ENCODE assay signal across 7 mouse cellular contexts in the genomic region with DNA sequence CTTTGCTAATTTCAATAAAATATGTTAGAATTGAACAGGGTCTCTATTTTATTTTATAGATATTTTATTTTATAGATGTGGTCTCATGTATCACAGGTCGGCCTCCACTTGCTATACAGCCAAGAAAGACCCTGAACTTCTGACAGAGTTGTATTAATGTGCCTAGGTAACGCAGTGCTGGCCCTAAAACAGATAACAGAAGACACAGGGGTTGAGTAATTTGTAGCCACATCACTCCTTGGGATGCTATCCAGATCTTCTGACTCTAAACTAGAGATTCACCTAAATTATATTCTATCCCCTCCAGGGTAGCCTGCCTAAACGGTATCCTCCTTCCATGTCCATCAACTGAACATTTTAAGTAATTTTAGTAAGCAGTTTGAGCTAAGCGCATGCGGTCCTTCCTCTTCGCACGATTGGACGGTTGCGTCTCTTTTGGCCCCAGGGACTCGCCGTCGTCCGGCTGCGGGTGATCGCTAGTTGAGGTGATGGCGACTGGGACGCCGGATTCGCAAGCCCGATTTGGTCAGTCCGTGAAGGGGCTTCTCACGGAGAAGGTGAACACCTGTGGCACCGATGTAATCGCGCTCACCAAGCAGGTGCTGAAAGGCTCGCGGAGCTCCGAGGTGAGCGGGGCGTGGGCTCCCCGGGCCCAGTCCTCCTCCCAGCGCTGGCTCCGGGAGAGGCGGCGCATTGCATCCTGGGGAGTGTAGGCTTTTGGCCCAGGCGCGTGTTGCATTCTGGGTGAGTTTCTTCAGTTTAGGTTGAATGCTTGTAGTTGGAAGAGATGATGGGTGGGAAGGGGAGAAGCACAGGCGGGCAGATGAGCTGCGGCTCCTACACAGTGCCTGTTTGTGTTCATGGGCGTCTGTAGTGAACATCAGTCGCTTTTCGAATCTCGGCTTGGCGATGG. TPM values are rescaled to one million over a fixed set of nuclear protein-coding genes. Genes with fewer than 3 reads are reported as not detected.
DNase-seq lines count a peak whose midpoint lies in the region; ATAC-seq lines count a peak whose summit lies in the region.

TSS of gene Borcs7 (plus strand) at position 447 of the 913 bp plus-strand sequence.

- peak within 1 kb of the TSS; percentile 87 for H3K9ac ChIP-seq in midbrain, embryonic 13.5 days (replicated peaks)

- peak within 1 kb of the TSS; percentile 63 for H3K4me2 ChIP-seq in midbrain, embryonic 13.5 days (replicated peaks)

- ATAC-seq in granulocyte monocyte progenitor cell, adult 5-6 weeks (replicated peaks; ENCODE audit: poor library complexity, severe bottlenecking), result peak; percentile 96
- peak; percentile 96 for ATAC-seq in midbrain, embryonic 13.5 days

- H3K4me1 ChIP-seq in embryonic facial prominence, embryonic 10.5 days, result peaks cover 13% of the 10 kb centered on the region
- H3K4me1 ChIP-seq in limb, embryonic 10.5 days, result peaks cover 11% of the 10 kb centered on the region; the same call in 1 of the 2 replicates
- peaks cover 12% of the 10 kb centered on the region for H3K4me1 ChIP-seq in midbrain, embryonic 13.5 days (replicated peaks)

- H3K9me3 ChIP-seq in embryonic facial prominence, embryonic 10.5 days, result no peaks in the 10 kb centered on the region
- no peaks in the 10 kb centered on the region for H3K9me3 ChIP-seq in limb, embryonic 10.5 days (replicated peaks)
- no peaks in the 10 kb centered on the region for H3K9me3 ChIP-seq in midbrain, embryonic 13.5 days

- WGBS in embryonic facial prominence, embryonic 10.5 days, result 4% methylated on average over 44 of the region's 44 CpGs
- WGBS in limb, embryonic 10.5 days, result 4% methylated on average over 44 of the region's 44 CpGs
- 3% methylated on average over 44 of the region's 44 CpGs for WGBS in midbrain, embryonic 13.5 days

- DNase-seq in adrenal gland, postnatal 10 days, result peak; percentile 91
- DNase-seq in embryonic facial prominence, embryonic 10.5 days (ENCODE audit: low spot score), result peak; percentile 88
- peak; percentile 83 for DNase-seq in kidney, adult 11 months
- DNase-seq in limb, embryonic 10.5 days (ENCODE audit: low spot score), result peak; percentile 90
- DNase-seq in spleen, adult 12 weeks (ENCODE audit: low spot score), result peak; percentile 73

- no peaks in the 10 kb centered on the region for H3K27me3 ChIP-seq in embryonic facial prominence, embryonic 10.5 days (replicated peaks; ENCODE audit: low read depth, poor library complexity, severe bottlenecking)
- H3K27me3 ChIP-seq in limb, embryonic 10.5 days (ENCODE audit: low read depth, poor library complexity, severe bottlenecking), result no peaks in the 10 kb centered on the region
- no peaks in the 10 kb centered on the region for H3K27me3 ChIP-seq in midbrain, embryonic 13.5 days

- H3K4me3 ChIP-seq in embryonic facial prominence, embryonic 10.5 days, result peak within 1 kb of the TSS; percentile 76
- peak within 1 kb of the TSS; percentile 70 for H3K4me3 ChIP-seq in limb, embryonic 10.5 days
- peak within 1 kb of the TSS; percentile 70 for H3K4me3 ChIP-seq in midbrain, embryonic 13.5 days (replicated peaks)

- H3K27ac ChIP-seq in embryonic facial prominence, embryonic 10.5 days (replicated peaks), result peak within 1 kb of the TSS; percentile 96
- peak within 1 kb of the TSS; percentile 95 for H3K27ac ChIP-seq in limb, embryonic 10.5 days
- peak within 1 kb of the TSS; percentile 81 for H3K27ac ChIP-seq in midbrain, embryonic 13.5 days

- H3K36me3 ChIP-seq in embryonic facial prominence, embryonic 10.5 days (replicated peaks), result peaks cover 7% of the 10 kb centered on the region
- H3K36me3 ChIP-seq in limb, embryonic 10.5 days, result peaks cover 5% of the 10 kb centered on the region; the same call in 1 of the 2 replicates
- peaks cover 7% of the 10 kb centered on the region for H3K36me3 ChIP-seq in midbrain, embryonic 13.5 days

RNA-seq across cellular contexts. Expression of gene Borcs7, which starts in this region (rescaled TPM):
- total RNA-seq in adrenal gland, postnatal 10 days (2021), result 10 to 100 TPM; 13.2 to 13.9 TPM
- polyA plus RNA-seq in embryonic facial prominence, embryonic 10.5 days (2016; fragmentation: Nextera tagmentation; extraction: Ambion mirVana), result 13.6 and 15.5 TPM in 2 replicates
- 9.6 and 12.5 TPM in 2 replicates for total RNA-seq in granulocyte monocyte progenitor cell, adult 5-6 weeks (2014; fragmentation: Nextera tagmentation)
- total RNA-seq in granulocyte monocyte progenitor cell, adult 5-6 weeks (2017), result 5.4 TPM in 2 replicates
- polyA plus RNA-seq in limb, embryonic 10.5 days (2016; fragmentation: Nextera tagmentation; extraction: Ambion mirVana), result 11.0 and 12.7 TPM in 2 replicates
- 20.1 and 22.3 TPM in 2 replicates for polyA plus RNA-seq in midbrain, embryonic 13.5 days (2015; fragmentation: Nextera tagmentation; extraction: Ambion mirVana)

Comparison
In these comparisons a context has a peak if more than half of its experiments do, and no peak if none do; other contexts are left out.
1. Peak in every context shown above with its lines: DNase-seq, ATAC-seq, H3K4me3 ChIP-seq and H3K27ac ChIP-seq.